Mouse (Mus musculus) thymus, adult 2 months (tissue): ENCODE measurements at regions not wholly inside any gene's neighbourhood (a gene's known extent, or its start where the extent isn't known, plus 50 kb on each side); places are given as distances from the start of the nearest gene placed in this dataset.

ENCODE experiments used
- DNase-seq: peaks from one replicate; pipeline ENCODE4 v3.0.0; 2021
- H3K27ac ChIP-seq: fragments of 200-500 bp; 2 replicates; pipeline ENCODE4 v1.5.1; 2012; ENCODE audit warnings: low read length, control low read depth; ENCODE audit not compliant: control insufficient read depth, insufficient read depth
- H3K27me3 ChIP-seq: fragments of 200-500 bp; 2 replicates; pipeline ENCODE4 v1.6.1; 2012; ENCODE audit warnings: mild to moderate bottlenecking, low read length, moderate library complexity, mixed read lengths; ENCODE audit not compliant: control insufficient read depth, insufficient read depth
- H3K36me3 ChIP-seq: fragments of 200-500 bp; 2 replicates; pipeline ENCODE4 v1.6.1; 2012; ENCODE audit warnings: mild to moderate bottlenecking, low read length, moderate library complexity; ENCODE audit not compliant: control insufficient read depth, insufficient read depth
- H3K4me1 ChIP-seq: fragments of 200-500 bp; replicated peaks from 2 replicates; pipeline ENCODE4 v1.6.1; 2012; ENCODE audit warnings: low read length; ENCODE audit not compliant: control insufficient read depth, insufficient read depth
- H3K4me3 ChIP-seq: fragments of 200-500 bp; 2 replicates; pipeline ENCODE4 v1.5.1; 2012; ENCODE audit warnings: mild to moderate bottlenecking, low read length, control low read depth, moderate library complexity; ENCODE audit not compliant: control insufficient read depth, insufficient read depth
- CTCF ChIP-seq: fragments of 200-500 bp; IDR thresholded peaks from 2 replicates; pipeline ENCODE4 v1.5.1; 2012; ENCODE audit warnings: mild to moderate bottlenecking, control low read depth, low read length, moderate library complexity, borderline replicate concordance; ENCODE audit not compliant: control insufficient read depth, poor library complexity, insufficient read depth; ENCODE audit errors: extremely low read depth
- POLR2A ChIP-seq: fragments of 200-500 bp; IDR thresholded peaks from 2 replicates; pipeline ENCODE4 v1.6.1; 2012; ENCODE audit warnings: mild to moderate bottlenecking, low read length, control low read depth, moderate library complexity; ENCODE audit not compliant: control insufficient read depth, poor library complexity, insufficient read depth; ENCODE audit errors: extremely low read depth
- WGBS: fragments of 180-500 bp; shearing (Covaris S2); methylation state at CpG from one replicate; pipeline ENCODE4 v1.1.7; 2018; 5-methylcytosine and 5-hydroxymethylcytosine counted together

GRCm38 (mm10) chr1:77975941-77976340, 221.0 kb downstream of the Pax3 start:
- no peaks in the 10 kb centered on the region for H3K4me1 ChIP-seq
- no peaks in the 10 kb centered on the region for H3K27me3 ChIP-seq
- H3K36me3 ChIP-seq, result no peaks in the 10 kb centered on the region
- no peak for DNase-seq
- 95% methylated on average over 18 of the region's 18 CpGs for WGBS
- TF ChIP-seq CTCF (no peak), POLR2A (no peak)
- no peak overlapping the region for H3K4me3 ChIP-seq
- H3K27ac ChIP-seq, result no peak overlapping the region

DNA sequence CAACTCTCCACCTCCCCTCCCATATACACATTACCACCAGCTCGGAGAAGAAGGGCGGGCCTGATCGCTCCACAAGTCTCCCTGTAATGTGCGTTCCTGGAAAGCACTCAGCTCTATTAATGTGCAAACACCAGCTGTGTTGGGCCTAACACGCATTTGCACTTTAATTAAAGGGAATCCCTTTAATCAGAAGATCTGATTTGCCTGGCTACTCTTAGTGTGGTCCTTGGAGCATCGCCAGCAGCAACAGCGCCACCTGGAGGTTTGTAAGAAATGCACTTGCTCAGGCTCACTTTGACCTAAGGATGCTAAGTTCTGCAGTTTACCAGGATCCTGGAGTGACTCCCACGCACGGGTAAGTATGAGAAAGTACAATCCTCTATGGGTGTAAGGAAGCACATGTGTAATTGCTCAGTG, 224.6 kb downstream of the Pax3 start:
- Histone ChIP-seq H3K27me3 (no peaks in the 10 kb centered on the region), H3K36me3 (no peaks in the 10 kb centered on the region), H3K4me3 (no peak overlapping the region), H3K27ac (no peak overlapping the region), H3K4me1 (no peaks in the 10 kb centered on the region)
- no peak for DNase-seq
- 31% methylated on average over 9 of the region's 9 CpGs for WGBS
- no peak for TF ChIP-seq CTCF
- TF ChIP-seq POLR2A, result no peak

DNA sequence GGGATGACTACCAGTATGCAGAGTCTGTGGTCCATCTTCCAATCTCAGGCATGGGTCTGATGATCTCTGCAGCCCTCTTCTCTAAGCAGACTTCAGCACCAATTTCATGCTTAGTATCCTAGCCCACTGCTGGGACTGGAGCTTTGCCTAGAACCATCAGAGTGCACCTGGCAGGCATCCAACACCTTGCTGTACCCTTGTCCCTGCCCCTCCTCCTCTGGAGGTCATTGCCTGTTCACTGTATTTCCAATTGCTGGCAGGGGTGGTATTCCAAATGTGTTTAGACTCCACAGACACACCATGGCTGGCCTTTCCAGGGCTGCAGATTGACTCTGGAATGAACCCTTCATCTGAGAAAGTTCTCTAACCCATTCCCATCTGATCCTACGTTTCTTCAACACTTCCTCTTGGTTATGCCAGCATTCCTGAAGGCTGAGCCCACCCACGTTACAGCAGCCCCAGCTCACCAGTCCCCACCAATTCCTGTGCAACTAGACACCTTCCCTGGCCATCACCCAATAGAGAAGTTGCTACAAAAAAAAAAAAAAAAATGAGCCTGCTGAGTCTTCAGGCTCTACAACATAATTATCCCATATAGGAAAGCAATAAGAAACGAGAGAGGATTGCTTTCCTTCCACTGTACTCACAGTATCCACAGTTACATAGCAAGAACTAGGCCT, 232.1 kb downstream of the Pax3 start:
- H3K27me3 ChIP-seq, result no peaks in the 10 kb centered on the region
- WGBS, result 51% methylated on average over 3 of the region's 3 CpGs
- no peak for TF ChIP-seq POLR2A
- TF ChIP-seq CTCF, result no peak
- DNase-seq, result no peak
- no peaks in the 10 kb centered on the region for H3K4me1 ChIP-seq
- no peak overlapping the region for H3K4me3 ChIP-seq
- no peak overlapping the region for H3K27ac ChIP-seq
- H3K36me3 ChIP-seq, result no peaks in the 10 kb centered on the region

- WGBS, result 79% methylated on average over 1 of the region's 1 CpGs
- H3K4me1 ChIP-seq, result no peaks in the 10 kb centered on the region
- H3K36me3 ChIP-seq, result no peaks in the 10 kb centered on the region
- DNase-seq, result no peak
- TF ChIP-seq CTCF, result no peak
- TF ChIP-seq POLR2A, result no peak
- H3K4me3 ChIP-seq, result no peak overlapping the region
- no peak overlapping the region for H3K27ac ChIP-seq
- H3K27me3 ChIP-seq, result no peaks in the 10 kb centered on the region
Observed at GRCm38 (mm10) chr1:77959309-77959708, 237.6 kb downstream of the Pax3 start.

- H3K4me1 ChIP-seq, result no peaks in the 10 kb centered on the region
- H3K27me3 ChIP-seq, result no peaks in the 10 kb centered on the region
- H3K27ac ChIP-seq, result no peak overlapping the region
- no peak for DNase-seq
- H3K4me3 ChIP-seq, result no peak overlapping the region
- 86% methylated on average over 8 of the region's 8 CpGs for WGBS
- H3K36me3 ChIP-seq, result no peaks in the 10 kb centered on the region
- no peak for TF ChIP-seq CTCF
- TF ChIP-seq POLR2A, result no peak
Observed at GRCm38 (mm10) chr1:77957156-77957767, 239.7 kb downstream of the Pax3 start.

GRCm38 (mm10) chr1:77947894-77948293, 249.0 kb downstream of the Pax3 start:
- WGBS, result 91% methylated on average over 2 of the region's 2 CpGs
- no peak for TF ChIP-seq CTCF
- TF ChIP-seq POLR2A, result no peak
- Histone ChIP-seq H3K4me3 (no peak overlapping the region), H3K36me3 (no peaks in the 10 kb centered on the region), H3K27me3 (no peaks in the 10 kb centered on the region), H3K27ac (no peak overlapping the region), H3K4me1 (no peaks in the 10 kb centered on the region)
- DNase-seq, result no peak
